Mouse (Mus musculus) ES-E14 (cell line): Measurements from ENCODE around the gene Fras1.

Experiments
- HCFC1 ChIP-seq: IDR thresholded peaks from 2 replicates; pipeline ENCODE4 v1.6.1; 2012; ENCODE audit warnings: low read length, inconsistent platforms, borderline replicate concordance; ENCODE audit not compliant: insufficient read depth
- ZC3H11A ChIP-seq: IDR thresholded peaks from 2 replicates; pipeline ENCODE4 v1.6.1; 2012; ENCODE audit warnings: low read depth, mild to moderate bottlenecking, inconsistent platforms, low read length, borderline replicate concordance

DNA sequence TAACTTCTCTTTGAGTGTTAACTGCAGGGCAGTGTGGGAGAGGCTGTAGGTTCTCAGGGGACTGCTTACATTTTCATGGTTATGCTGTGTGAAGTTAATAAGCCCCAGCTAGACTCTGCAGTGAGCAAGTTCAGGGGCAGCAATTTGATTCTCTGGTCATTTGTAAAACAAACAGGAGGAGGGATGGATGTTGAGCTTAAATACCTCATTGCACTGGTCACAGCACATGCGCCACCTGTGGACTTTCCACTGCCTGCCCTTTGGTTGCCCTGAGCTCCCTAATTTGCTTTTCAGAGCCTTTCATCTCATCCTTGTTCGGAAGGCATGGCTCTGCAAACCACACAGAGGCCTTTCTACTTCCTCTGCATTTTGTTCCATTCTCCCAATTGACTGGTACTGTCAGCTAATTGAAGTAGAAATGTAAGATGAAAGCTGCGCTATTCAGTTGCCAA lies 142.1 kb downstream of the Fras1 start:
- no peak for TF ChIP-seq ZC3H11A
- no peak for TF ChIP-seq HCFC1
